Mouse (Mus musculus) kidney, adult 2 months (tissue): ENCODE data around the gene Adgrg2.

Source experiments
- CTCF ChIP-seq: fragments of 200-500 bp; conservative IDR thresholded peaks from 2 replicates; pipeline ENCODE4 v1.5.1; 2011; ENCODE audit warnings: low read depth, mild to moderate bottlenecking, control low read depth, low read length, moderate library complexity, mixed read lengths; ENCODE audit not compliant: insufficient read depth, insufficient read length
- POLR2A ChIP-seq: fragments of 200-500 bp; IDR thresholded peaks from one replicate; pipeline ENCODE4 v1.6.1; 2011; ENCODE audit warnings: low read depth, low read length, control low read depth

- TF ChIP-seq CTCF (no peak), POLR2A (no peak)
Measured at GRCm38 (mm10) chrX:160449363-160449762, 58.9 kb downstream of the Adgrg2 start.
